Mouse (Mus musculus): ENCODE results near the gene Abca7. TPM values are rescaled to one million over a fixed set of nuclear protein-coding genes. Genes with fewer than 3 reads are reported as not detected.
"Not testable (repeated sequence)": the region's sequence is repeated elsewhere in the genome, so short reads cannot be mapped to it uniquely, and the experiment has no call there.

The Abca7 gene
- polyA plus RNA-seq (2015; fragmentation: Nextera tagmentation; extraction: Ambion mirVana) = 2.2 and 2.6 TPM in 2 replicates

GRCm38 (mm10) chr10:79996272-79997033, at the start of gene Abca7:
Gene Abca7, plus strand, starts transcription at chr10:79996494.
- H3K4me3 ChIP-seq = peak within 1 kb of the TSS; percentile 51
- H3K4me1 ChIP-seq = peaks cover 16% of the 10 kb centered on the region
- peaks cover 3% of the 10 kb centered on the region; the same call in 1 of the 2 replicates for H3K9me3 ChIP-seq
- H3K27me3 ChIP-seq = peaks cover 21% of the 10 kb centered on the region
- H3K4me2 ChIP-seq = peak within 1 kb of the TSS; percentile 82
- peaks cover 39% of the 10 kb centered on the region for H3K36me3 ChIP-seq
- ATAC-seq (ENCODE audit: insufficient number of reproducible peaks, insufficient read depth, low FRiP score, low TSS enrichment, low read depth) = peak; percentile 68; the same call in 1 of the 2 replicates
- under 1% methylated on average over 34 of the region's 34 CpGs for WGBS
- peak within 1 kb of the TSS; percentile 64 for H3K9ac ChIP-seq
- H3K27ac ChIP-seq = peak within 1 kb of the TSS; percentile 66

- H3K4me3 ChIP-seq = no peak overlapping the region
- H3K4me1 ChIP-seq = peaks cover 43% of the 10 kb centered on the region
- peak overlapping the region; percentile 78 for H3K27ac ChIP-seq
- H3K9me3 ChIP-seq = no peaks in the 10 kb centered on the region
- H3K9ac ChIP-seq = peak overlapping the region; percentile 40; the same call in 1 of the 2 replicates
- H3K27me3 ChIP-seq = no peaks in the 10 kb centered on the region
- no peak for ATAC-seq (ENCODE audit: insufficient number of reproducible peaks, insufficient read depth, low FRiP score, low TSS enrichment, low read depth)
- peak overlapping the region; percentile 27 for H3K4me2 ChIP-seq
- WGBS = 30% methylated on average over 7 of the region's 7 CpGs
- peaks cover 64% of the 10 kb centered on the region for H3K36me3 ChIP-seq
Observed at GRCm38 (mm10) chr10:79946752-79947322, 49.5 kb upstream of the Abca7 start.

GRCm38 (mm10) chr10:79947502-79947901, 48.8 kb upstream of the Abca7 start:
- WGBS = 72% methylated on average over 6 of the region's 6 CpGs
- Histone ChIP-seq H3K9ac (no peak overlapping the region; the same call in 1 of the 2 replicates), H3K4me2 (0 out of 2 replicates have a peak overlapping the region, but pooled peaks have one; percentile 27), H3K9me3 (no peaks in the 10 kb centered on the region), H3K27me3 (no peaks in the 10 kb centered on the region), H3K4me3 (no peak overlapping the region), H3K27ac (peak overlapping the region; percentile 39; the same call in 1 of the 2 replicates), H3K4me1 (peaks cover 43% of the 10 kb centered on the region), H3K36me3 (peaks cover 63% of the 10 kb centered on the region)
- no peak for ATAC-seq (ENCODE audit: insufficient number of reproducible peaks, insufficient read depth, low FRiP score, low TSS enrichment, low read depth)

GRCm38 (mm10) chr10:79949873-79950272, 46.4 kb upstream of the Abca7 start:
- no peak overlapping the region for H3K4me3 ChIP-seq
- H3K36me3 ChIP-seq = peaks cover 71% of the 10 kb centered on the region
- H3K27me3 ChIP-seq = no peaks in the 10 kb centered on the region
- 78% methylated on average over 4 of the region's 4 CpGs for WGBS
- ATAC-seq (ENCODE audit: insufficient number of reproducible peaks, insufficient read depth, low FRiP score, low TSS enrichment, low read depth) = no peak
- H3K9me3 ChIP-seq = no peaks in the 10 kb centered on the region
- H3K4me1 ChIP-seq = peaks cover 22% of the 10 kb centered on the region
- H3K27ac ChIP-seq = no peak overlapping the region
- H3K4me2 ChIP-seq = no peak overlapping the region
- H3K9ac ChIP-seq = no peak overlapping the region

- H3K4me3 ChIP-seq = no peak overlapping the region
- peaks cover 15% of the 10 kb centered on the region for H3K4me1 ChIP-seq
- peaks cover 71% of the 10 kb centered on the region for H3K36me3 ChIP-seq
- ATAC-seq (ENCODE audit: insufficient number of reproducible peaks, insufficient read depth, low FRiP score, low TSS enrichment, low read depth) = no peak
- H3K27me3 ChIP-seq = no peaks in the 10 kb centered on the region
- no peaks in the 10 kb centered on the region for H3K9me3 ChIP-seq
- 84% methylated on average over 18 of the region's 18 CpGs for WGBS
- no peak overlapping the region for H3K4me2 ChIP-seq
- no peak overlapping the region for H3K27ac ChIP-seq
- no peak overlapping the region for H3K9ac ChIP-seq
Observed at GRCm38 (mm10) chr10:79950661-79951060, 45.6 kb upstream of the Abca7 start.

GRCm38 (mm10) chr10:79953946-79954345, 42.3 kb upstream of the Abca7 start:
- Histone ChIP-seq H3K4me3 (no peak overlapping the region), H3K9me3 (no peaks in the 10 kb centered on the region), H3K9ac (no peak overlapping the region), H3K27ac (no peak overlapping the region), H3K4me1 (0 out of 2 replicates have a peak, but pooled peaks cover 3% of the 10 kb centered on the region), H3K27me3 (no peaks in the 10 kb centered on the region), H3K36me3 (peaks cover 46% of the 10 kb centered on the region), H3K4me2 (no peak overlapping the region)
- WGBS = 89% methylated on average over 6 of the region's 6 CpGs
- ATAC-seq (ENCODE audit: insufficient number of reproducible peaks, insufficient read depth, low FRiP score, low TSS enrichment, low read depth) = no peak

GRCm38 (mm10) chr10:79955691-79956090, 40.6 kb upstream of the Abca7 start:
- WGBS = 70% methylated on average over 9 of the region's 9 CpGs
- H3K4me3 ChIP-seq = no peak overlapping the region
- H3K27me3 ChIP-seq = no peaks in the 10 kb centered on the region
- peaks cover 28% of the 10 kb centered on the region for H3K36me3 ChIP-seq
- no peak for ATAC-seq (ENCODE audit: insufficient number of reproducible peaks, insufficient read depth, low FRiP score, low TSS enrichment, low read depth)
- no peaks in the 10 kb centered on the region for H3K9me3 ChIP-seq
- no peak overlapping the region for H3K27ac ChIP-seq
- H3K4me1 ChIP-seq = peaks cover 6% of the 10 kb centered on the region
- no peak overlapping the region for H3K4me2 ChIP-seq
- H3K9ac ChIP-seq = peak overlapping the region; percentile 36; the same call in 1 of the 2 replicates

GRCm38 (mm10) chr10:79956643-79957154, 39.6 kb upstream of the Abca7 start:
- H3K27ac ChIP-seq = no peak overlapping the region
- 27% methylated on average over 4 of the region's 4 CpGs for WGBS
- no peak for ATAC-seq (ENCODE audit: insufficient number of reproducible peaks, insufficient read depth, low FRiP score, low TSS enrichment, low read depth)

GRCm38 (mm10) chr10:79958140-79958816, 38.0 kb upstream of the Abca7 start:
- Histone ChIP-seq H3K27ac (no peak overlapping the region), H3K4me1 (peaks cover 14% of the 10 kb centered on the region), H3K36me3 (peaks cover 24% of the 10 kb centered on the region), H3K27me3 (no peaks in the 10 kb centered on the region), H3K9me3 (no peaks in the 10 kb centered on the region), H3K9ac (0 out of 2 replicates have a peak overlapping the region, but pooled peaks have one; percentile 1), H3K4me3 (0 out of 2 replicates have a peak overlapping the region, but pooled peaks have one; percentile 13), H3K4me2 (peak overlapping the region; percentile 47)
- 13% methylated on average over 21 of the region's 21 CpGs for WGBS
- ATAC-seq (ENCODE audit: insufficient number of reproducible peaks, insufficient read depth, low FRiP score, low TSS enrichment, low read depth) = no peak

More at GRCm38 (mm10) chr10:79956643-79957154, 39.6 kb upstream of the Abca7 start:
- Histone ChIP-seq H3K9me3 (no peaks in the 10 kb centered on the region), H3K9ac (no peak overlapping the region), H3K4me2 (no peak overlapping the region), H3K4me1 (peaks cover 14% of the 10 kb centered on the region), H3K4me3 (no peak overlapping the region), H3K27me3 (no peaks in the 10 kb centered on the region), H3K36me3 (peaks cover 25% of the 10 kb centered on the region)

- not testable (repeated sequence) for H3K27me3 ChIP-seq; H3K9me3 ChIP-seq; H3K9ac ChIP-seq; H3K27ac ChIP-seq; ATAC-seq (ENCODE audit: insufficient number of reproducible peaks, insufficient read depth, low FRiP score, low TSS enrichment, low read depth)
- 35% methylated on average over 10 of the region's 10 CpGs for WGBS
- Histone ChIP-seq H3K36me3 (peaks cover 31% of the 10 kb centered on the region), H3K4me2 (peak overlapping the region; percentile 89), H3K4me3 (peak overlapping the region; percentile 98), H3K4me1 (peaks cover 14% of the 10 kb centered on the region)
Observed at GRCm38 (mm10) chr10:79959412-79959811, 36.9 kb upstream of the Abca7 start.
